Mouse (Mus musculus) yolk sac, embryonic 10.5 days (tissue): ENCODE measurements around the gene Btbd17.

ENCODE experiments used
- DNase-seq: peaks from one replicate; pipeline ENCODE4 v3.0.0-alpha.2; 2017; ENCODE audit warnings: low spot score

Gene Btbd17

DNA sequence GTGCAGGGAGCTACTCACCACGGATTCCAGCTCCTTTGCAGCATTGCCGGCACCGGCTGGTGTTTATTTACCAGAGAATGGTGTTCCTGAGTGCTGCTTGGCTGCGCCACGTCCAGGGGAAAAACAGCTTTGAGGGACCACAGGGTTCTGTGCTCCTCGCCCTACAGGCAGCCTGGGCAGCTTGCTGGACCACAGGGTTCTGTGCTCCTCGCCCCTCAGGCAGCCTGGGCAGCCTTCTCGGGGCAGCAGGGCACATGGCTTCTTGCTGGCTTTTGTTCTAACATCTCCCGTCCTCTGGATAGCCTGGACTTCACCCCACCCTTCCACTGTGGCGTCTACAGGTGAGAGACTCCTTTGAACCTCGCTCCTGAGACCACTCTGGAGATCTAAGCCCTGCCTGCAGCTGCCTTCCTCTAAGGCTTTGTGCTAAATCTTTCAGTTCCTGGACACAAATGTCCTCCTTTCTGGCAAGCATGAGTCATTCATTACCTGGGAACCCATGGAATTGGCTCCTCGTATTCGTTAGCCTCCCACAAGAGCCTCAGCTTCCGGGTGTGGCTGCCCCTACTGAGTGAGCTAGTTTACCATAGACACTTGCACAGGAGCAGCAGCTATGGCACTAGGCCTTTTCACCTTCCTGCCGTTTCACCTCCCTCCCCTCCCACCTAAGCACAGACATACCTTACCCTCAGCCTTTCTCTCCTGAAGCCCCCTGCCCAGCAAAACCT lies 7.0 kb upstream of the Btbd17 start:
- DNase-seq: no peak

DNA sequence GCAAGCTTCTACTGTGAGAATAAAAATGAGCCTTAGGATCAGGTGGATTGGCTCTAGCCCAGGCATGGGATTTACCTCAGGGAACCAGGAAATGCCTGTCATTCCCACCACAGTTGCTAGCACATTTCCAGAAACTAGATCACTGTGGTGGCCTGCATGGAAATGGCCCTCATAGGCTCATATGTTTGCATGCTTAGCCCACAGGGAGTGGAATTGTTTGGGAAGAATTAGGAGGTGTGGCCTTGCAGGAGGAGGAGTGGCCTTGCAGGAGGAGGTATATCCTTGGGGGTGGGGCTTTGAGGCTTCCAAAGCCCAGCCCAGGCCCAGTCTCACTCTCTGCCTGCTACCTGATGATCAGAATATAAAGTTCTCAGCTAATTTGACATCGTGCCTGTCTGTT lies 6.2 kb upstream of the Btbd17 start:
- DNase-seq: no peak

DNA sequence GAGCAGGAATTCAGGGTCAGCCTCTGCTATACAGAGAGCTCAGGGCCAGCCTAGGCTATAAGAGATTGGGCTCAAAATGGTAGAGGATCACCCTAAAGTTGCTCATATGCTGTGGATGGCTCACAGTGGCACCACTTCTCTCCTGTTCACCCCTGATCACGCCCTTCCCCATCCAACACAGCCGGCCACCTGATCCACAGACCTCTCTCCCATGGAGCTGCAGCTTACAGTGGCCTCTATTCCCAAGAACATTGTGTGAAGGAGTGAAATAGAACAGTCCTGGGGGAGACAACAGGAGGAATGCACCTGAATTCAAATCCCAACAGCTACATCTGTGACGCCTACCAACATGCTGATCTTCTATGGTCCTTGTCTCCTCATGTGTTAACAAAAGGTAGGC lies 2.9 kb upstream of the Btbd17 start, which contains the start of gene Gpr142:
Gene Gpr142, plus strand, starts transcription at position 301 of the 400 bp plus-strand sequence.
- no peak for DNase-seq

DNA sequence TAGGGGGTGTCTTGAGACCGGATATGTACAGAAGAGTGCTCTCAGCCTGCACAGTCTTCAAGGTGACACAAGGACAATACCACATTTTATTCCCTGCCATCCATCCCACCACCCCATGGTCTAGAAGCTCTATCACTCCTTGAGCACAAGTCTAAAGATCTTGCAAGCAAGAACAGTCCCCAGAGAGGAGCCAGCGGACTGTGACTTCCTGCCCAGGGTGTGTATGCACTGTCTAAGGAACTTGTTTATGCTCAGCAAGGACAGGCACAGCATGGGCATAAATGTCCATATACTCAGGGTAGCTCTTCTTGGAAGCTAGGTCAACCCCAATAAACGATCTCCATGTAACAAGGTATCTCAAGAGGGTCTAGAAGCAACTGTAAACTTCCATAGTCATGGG lies 2.2 kb upstream of the Btbd17 start:
- DNase-seq: no peak

DNA sequence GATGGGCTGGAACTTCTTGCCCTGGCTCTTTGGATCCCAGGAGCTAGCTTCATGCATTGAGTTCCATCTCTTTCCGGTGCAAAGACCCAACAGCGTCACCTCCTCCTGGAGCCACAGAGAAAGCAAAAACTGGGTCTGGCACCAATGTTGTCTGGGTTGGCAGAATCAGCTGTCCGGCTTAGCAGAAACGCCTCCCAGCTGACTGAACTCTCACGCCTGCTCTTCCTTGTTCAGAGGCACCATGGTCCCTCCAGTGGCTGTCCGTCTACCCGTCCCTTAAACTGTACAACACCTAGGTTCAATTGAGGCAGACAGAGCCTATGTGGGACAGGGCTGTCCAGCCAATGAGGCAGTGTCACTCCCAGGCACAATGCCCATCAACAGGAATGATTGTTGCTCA lies 1.4 kb upstream of the Btbd17 start:
- no peak for DNase-seq

DNA sequence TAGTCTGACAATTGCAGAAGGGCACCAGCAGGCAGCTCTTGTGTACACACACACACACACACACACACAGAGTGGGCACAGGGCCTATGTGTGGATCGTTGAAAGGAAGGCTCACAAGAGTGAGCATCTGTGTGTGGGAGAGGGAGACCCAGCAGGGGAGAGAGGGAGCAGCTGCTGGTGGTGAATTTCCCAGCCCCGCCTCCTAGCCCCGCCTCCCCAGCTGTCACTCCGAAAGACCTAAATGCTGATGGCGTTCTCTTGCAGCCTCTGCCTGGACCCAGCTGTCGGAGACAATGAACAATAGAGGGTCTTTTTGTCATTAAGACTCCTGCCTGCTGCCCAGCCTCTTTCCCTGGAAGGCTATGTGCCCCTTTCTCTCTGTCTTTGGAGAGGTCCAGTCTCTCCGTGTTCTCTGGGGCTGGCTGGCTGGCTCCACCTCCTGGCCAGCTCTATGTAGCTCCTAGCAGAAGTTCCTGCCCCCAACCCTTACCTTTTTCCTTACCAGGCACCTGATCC lies 456 bp downstream of the Btbd17 start:
- peak; percentile 53 for DNase-seq

DNA sequence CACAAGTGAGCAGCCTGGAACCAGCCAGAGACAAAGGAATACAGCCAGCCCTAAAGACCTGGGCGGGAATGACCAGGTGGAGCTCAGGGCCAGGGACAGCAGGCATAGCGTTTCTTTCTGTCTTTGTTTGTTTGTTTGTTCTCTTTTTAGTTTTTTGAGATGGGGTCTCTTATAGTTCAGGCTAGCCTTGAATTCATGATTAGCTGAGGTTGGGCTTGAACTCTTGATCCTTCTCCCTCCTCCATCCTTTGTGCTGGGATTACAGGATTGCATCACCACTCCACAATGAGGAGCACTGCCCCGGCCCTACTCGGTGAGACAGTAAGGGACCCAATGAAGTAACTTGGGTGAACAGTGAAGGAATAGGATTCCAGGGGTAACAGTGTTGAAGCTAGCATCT lies 1.1 kb downstream of the Btbd17 start:
- no peak for DNase-seq

DNA sequence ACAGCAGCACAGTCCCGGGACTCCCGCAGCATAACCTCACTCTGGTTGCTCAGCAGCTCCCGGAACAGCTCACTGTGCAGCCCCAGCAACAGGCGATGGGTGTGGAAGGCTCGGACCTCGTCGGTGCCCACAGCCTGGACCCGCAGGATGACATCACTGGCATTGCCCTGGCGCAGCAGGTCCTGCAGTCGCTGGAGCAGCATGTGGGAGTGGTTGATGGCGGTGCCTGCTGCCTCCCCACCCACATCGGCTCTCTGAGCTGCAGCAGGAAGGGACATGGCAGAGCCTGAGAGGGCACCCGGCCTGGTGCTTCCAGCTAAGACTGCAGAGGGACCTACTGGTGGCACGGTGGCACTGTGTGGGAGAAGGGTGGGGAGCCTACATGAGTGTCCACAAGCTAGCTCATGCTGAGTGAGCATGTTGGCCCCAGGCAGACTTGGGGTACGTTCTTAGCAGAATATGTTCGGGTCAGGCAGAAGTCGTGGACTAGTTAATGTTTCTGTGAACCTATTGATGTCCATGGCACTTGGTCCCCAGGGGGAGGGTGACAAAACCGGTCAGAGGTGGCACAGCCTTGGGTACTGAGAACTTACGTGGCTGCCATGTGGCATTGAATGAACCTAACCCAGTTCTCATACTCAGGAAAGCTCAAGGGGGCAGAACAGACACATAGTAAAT lies 1.7 kb downstream of the Btbd17 start:
- DNase-seq: no peak

DNA sequence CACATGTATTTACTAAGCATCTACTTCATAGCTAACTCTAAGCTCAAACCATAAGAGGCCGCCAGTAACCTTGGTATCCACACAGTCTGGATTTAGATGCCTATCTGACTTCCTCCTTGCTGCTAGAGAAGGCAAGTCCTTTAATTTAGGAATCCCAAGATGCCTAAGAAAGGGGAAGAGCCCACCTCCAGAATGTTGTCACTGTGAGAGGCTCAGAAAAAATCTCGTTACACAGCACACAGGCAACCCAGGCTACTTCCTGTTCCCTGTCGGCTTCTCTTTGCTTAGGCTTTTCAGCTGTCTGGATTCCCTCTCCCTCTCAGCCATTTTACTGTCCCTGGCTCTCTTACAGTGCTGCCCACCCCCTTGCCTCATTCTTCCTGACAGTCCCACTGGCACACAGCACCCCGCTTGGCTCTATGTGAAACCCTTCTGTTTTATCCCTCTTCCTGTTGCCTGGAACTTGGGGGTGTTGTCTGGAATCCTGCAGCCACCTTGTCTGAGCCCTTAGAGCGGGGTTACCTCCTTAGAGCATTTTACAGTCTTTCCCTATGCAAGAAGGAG lies 2.7 kb downstream of the Btbd17 start:
- DNase-seq: no peak

DNA sequence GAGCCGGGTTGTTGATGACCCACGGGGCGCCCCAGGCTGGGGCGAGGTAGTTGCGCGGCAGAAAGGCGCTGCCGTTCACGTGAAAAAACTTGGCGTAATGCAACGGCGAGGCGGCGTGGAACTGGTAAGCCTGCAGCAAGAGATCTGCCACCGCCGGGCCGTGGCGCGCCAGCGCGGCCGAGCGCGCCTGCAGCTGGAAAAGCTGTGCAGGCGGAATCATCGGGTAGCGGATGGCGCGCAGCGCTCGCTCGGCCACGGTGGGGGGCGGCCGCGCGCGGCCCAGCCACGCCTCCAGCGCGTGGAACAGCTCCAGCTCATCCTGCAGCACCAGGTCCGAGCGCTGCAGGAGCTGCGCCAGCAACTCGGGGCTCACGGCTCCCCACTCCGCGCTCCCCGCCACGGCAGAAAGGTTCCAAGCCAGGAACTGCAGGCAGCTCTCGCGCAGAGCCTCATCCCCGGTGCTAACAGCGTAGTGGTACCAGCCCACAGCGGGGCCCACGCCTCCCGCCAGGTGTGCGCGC lies 3.8 kb downstream of the Btbd17 start:
- no peak for DNase-seq

DNA sequence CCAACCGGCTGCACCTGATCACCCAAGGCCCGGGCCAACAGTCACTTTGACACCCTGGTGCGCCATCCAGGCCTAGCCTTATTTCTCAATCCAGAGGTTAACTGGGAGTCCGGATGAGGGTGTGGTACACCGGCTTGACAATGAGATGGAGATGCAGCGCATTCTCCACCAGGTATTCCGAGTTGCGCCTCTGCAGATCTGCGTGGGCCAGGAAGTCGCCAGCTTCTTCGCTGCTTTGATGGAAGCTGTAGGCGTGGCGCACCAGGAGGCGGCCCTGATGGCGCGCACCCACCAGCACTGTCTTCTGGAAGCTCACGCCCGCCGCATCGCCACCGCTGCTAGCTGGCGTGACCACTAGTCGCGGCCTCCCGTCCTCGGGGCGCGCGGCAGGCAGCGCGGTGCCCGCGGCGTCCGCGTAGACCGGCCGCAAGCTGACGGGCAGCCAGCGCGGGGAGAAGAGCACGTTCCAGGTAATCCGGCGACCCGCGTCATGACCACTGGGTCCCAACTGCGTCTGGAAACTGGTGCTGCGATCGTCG lies 4.3 kb downstream of the Btbd17 start:
- DNase-seq: no peak

DNA sequence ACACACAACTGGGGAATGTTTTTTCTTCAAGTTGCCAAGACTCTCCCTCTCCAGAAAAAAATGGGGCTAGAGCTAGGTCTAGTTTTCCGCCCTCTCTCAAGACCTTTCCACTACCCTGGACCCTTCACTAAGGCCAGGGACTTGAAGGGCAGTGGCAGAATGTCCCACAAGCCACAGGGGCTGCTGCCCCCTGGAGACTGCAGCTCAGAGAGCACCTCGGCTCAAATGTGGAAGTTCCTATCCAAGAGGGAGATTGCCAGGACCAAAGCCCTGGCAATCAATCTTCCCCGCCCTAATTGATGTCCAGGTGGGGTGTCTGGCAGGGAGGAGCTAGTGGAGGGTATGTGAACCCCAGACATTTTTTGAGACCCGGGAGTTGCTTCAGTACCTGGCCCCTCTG lies 4.9 kb downstream of the Btbd17 start:
- no peak for DNase-seq

DNA sequence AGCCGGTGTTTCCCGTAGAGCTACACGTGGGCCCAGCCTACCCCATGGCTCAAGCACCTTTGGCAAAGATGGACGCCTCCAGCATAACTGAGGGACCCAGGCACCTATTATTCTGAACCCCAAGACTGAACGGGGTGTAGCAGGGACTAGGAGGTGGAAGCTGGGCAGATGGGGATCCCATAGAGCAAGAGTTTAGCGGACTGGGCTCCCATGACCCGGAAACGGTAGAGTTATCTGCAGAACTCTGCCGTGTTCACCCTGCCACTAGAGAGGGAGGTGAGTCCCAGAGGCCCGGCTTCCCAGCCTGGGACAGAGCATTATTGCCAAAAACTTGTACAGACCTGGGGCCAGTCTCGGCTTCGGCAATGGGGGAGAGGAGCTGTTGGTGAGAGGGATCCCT lies 5.6 kb downstream of the Btbd17 start:
- DNase-seq: no peak

DNA sequence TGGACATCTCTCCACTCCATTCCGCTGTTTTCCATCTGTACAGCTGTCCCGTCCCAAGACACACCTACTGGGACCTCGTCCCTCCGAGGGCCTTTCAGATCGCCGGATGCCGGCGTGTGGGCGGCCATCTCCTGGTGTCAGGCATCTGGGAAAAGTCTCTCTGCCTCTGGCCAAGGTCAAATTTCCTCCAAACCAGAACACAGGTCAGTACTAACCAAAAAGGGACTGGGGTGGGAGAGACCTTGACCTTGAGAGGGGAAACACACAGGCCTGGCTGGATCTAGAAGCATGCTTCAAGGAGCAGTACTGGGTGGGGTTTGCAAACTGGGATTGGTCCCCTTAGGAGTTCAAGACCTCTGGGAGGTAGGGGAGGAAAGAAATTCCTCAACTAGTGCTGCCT lies 6.0 kb downstream of the Btbd17 start:
- no peak for DNase-seq

DNA sequence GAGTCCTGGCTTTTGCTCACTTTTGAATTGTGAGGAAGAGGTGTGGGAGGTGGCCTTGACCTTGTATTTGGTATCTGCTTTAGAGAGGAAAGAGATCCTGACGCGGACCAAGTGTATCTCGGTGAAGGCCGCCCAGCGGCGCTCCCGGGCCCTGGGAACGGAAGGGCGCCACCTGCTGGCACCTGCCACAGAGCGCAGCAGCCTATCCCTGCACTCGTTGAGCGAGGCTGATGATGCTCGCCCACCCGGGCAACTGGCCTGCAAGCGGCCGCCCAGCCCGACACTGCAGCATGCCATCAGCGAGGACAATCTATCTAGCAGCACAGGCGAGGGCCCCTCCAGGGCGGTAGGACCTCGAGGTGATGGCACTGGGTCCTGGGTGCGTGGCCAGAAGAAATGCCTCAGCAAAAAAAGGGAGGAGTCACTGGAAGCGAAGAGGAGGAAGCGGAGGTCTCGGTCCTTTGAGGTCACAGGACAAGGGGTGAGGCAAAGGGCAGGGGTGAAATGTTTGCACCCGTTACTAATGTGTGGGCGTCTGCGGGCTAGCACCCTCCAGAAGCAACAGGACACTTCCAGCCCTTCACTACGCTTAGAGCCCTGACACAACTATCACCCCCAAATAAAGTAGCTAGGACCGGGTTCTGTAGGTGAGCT lies 6.6 kb downstream of the Btbd17 start:
- peak; percentile 55 for DNase-seq

DNA sequence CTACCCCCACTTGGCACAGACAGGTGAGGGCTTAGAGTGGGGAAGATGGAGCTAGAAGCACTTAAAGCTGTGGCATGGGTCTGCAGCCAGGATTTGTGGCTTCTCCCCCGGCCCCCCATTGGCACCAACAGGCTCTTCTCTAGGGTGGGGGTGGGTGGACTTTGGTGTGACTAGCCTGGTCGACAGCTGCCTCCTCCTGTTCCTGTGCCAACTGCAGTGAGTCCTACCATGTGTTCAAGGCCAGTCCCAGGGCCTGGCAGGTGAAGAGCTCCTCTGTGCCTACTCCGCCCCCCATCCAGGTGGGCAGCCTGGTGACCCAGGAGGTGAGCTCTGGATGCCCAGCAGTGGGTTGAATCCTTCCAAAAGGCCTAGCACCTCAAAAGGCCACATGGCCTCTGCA lies 8.1 kb downstream of the Btbd17 start:
- DNase-seq: no peak

DNA sequence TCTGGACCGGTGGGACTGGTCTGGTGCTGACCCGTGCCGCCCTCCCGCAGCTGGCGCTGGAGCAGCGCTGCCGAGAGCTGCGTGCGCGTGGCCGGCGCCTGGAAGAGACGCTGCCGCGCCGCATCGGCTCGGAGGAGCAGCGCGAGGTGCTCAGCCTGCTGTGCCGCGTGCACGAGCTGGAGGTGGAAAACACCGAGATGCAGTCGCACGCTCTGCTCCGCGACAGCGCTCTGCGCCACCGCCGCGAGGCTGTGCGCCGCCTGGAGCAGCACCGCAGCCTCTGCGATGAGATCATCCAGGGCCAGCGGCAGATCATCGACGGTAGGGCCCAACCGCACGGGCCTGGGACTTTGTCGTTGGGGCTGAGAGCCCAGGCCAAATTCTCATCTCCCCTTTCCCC lies 9.4 kb downstream of the Btbd17 start:
- DNase-seq: no peak

DNA sequence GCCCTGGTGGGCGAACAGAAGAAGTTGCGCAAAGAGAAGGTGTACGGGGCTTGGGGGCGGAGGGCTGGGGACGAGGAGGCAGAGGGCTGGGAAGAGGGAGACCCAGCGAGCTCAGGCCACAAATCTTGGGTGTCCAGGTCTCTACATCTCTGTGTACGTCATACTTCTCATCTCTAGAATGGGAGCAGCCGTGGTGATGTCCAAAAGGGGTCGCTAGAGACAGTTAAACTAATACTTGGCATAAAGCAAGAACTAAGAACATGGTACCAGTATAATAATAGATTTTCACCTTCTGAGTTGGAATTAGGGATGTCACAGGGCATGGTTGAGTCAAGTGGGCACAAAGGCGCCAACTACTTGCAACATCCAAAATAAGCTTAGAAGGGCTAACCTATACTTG lies 9.9 kb downstream of the Btbd17 start:
- DNase-seq: no peak

DNA sequence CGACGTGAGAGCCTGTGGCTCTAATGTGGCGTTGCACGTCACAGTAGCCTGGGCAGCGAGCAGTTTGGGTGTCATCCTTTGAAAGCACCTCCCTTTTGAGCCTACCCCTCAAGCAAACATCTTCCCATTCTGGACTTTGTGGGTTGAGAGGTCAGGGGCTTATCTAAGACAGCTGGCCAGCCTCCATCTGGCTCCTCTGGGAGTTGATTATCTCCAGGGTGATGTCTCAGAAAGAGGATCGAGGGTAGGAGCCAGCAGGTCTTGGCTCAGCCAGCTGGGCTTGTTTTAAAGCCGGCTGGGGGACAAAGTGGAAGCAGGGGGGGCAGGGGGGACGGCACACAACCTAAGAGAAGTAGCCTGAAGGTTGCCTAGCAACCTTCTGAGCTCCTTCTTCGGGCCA lies 15.7 kb downstream of the Btbd17 start:
- DNase-seq: no peak

DNA sequence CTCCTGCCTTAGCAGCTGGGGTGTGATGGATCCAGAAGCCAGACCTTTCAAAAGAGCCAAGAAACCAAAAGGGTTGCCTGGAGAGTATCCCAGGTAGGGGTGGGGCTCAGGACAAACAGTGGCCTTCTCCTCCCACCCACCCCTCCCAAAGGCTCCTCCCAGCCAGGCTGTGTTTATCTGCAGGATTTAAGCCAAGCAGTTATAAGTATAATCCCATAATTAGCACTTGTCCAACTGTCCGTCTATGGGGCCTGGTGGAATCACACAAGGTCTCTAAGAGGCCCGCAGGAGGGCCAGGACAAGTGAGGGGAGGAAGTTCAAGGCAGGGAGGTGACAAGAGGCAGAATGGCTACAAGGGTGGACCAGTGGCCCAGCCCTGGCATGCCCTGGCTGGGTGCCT lies 23.8 kb downstream of the Btbd17 start:
- no peak for DNase-seq

DNA sequence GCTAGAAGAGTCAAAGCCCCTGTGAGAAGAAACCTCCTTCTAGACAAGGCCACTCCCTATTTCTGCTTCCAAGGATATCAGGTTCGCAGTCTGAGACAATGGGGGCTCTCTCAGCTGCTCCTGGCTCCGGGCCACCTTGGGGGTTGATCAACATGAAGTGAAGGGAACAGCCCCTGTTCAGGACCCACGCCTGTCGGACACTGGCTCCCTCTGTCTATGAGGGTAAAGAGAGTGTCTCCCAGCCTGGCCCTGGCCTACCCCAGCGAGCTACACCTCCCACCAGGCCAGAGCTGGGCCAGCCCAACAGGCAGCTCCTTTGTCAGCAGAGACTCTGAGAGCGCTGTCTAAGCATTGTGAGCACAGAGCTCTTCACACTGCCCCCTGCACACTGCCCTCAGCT lies 25.8 kb downstream of the Btbd17 start:
- DNase-seq: no peak
